ENCODE assay signal across 8 mouse cellular contexts in the genomic region with DNA sequence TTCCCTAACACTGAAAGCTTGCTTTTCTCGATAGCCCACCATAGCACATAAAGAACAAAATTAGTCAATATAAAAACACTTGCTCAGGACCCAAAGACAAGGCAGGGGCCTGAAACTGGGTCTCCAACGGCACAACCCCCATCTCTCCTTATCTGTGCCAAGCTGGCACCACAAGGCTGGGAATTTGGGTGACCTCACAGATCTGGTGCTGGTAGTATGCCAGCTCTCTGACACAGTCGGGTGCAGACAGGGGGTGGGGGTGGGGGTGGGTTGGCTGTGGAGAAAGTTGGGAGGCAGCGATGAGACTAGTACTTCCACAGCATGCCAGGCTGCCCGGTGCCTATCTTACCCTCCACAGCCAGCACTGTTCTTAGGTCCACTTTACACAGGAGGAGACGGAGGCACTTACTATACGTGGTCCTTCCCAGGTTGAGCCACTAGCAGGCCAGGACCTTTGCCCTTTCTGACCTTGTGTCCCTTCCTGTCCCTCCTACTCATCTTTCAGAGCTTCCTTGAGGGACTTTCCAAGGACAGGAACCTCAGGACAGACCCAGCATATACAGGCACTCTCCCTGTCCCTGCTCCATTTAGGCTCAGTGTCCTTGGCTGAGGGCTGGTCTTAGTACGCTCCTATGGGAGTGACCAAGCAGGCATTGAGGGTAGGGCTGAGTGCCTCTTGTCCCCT. TPM values are rescaled to one million over a fixed set of nuclear protein-coding genes. Genes with fewer than 3 reads are reported as not detected.
A peak's percentile ranks its signal among the peaks of the same experiment; 100 is the strongest.
DNase-seq lines count a peak whose midpoint lies in the region; ATAC-seq lines count a peak whose summit lies in the region.

No protein-coding gene starts in this region.

- no peak overlapping the region; the same call in 1 of the 2 replicates for H3K4me3 ChIP-seq in heart, embryonic 16.5 days (ENCODE audit: low read length)
- H3K4me3 ChIP-seq in forebrain, embryonic 16.5 days (replicated peaks; ENCODE audit: low read length) = no peak overlapping the region
- H3K4me3 ChIP-seq in midbrain, embryonic 11.5 days (ENCODE audit: low read depth, low read length) = no peak overlapping the region

- H3K36me3 ChIP-seq in heart, embryonic 16.5 days (ENCODE audit: control insufficient read depth, insufficient read depth) = no peaks in the 10 kb centered on the region
- H3K36me3 ChIP-seq in forebrain, embryonic 16.5 days (ENCODE audit: control insufficient read depth, insufficient read depth) = no peaks in the 10 kb centered on the region
- no peaks in the 10 kb centered on the region for H3K36me3 ChIP-seq in midbrain, embryonic 11.5 days (ENCODE audit: control insufficient read depth, insufficient read depth, low read length)

- peak overlapping the region; percentile 83 for H3K4me2 ChIP-seq in heart, embryonic 16.5 days (ENCODE audit: low read depth, low read length)
- H3K4me2 ChIP-seq in forebrain, embryonic 16.5 days (ENCODE audit: low read length) = peak overlapping the region; percentile 80
- peak overlapping the region; percentile 83 for H3K4me2 ChIP-seq in midbrain, embryonic 11.5 days

- WGBS in heart, embryonic 16.5 days = 67% methylated on average over 8 of the region's 8 CpGs
- WGBS in forebrain, embryonic 16.5 days = 66% methylated on average over 8 of the region's 8 CpGs
- WGBS in midbrain, embryonic 11.5 days = 81% methylated on average over 8 of the region's 8 CpGs

- no peaks in the 10 kb centered on the region for H3K27me3 ChIP-seq in heart, embryonic 16.5 days (ENCODE audit: control insufficient read depth, insufficient read depth, low read length)
- no peaks in the 10 kb centered on the region for H3K27me3 ChIP-seq in forebrain, embryonic 16.5 days (replicated peaks; ENCODE audit: control insufficient read depth, insufficient read depth, low read length)
- H3K27me3 ChIP-seq in midbrain, embryonic 11.5 days (ENCODE audit: control insufficient read depth, insufficient read depth, low read length) = no peaks in the 10 kb centered on the region

- H3K9ac ChIP-seq in heart, embryonic 16.5 days (ENCODE audit: low read length) = peak overlapping the region; percentile 11; the same call in 1 of the 2 replicates
- H3K9ac ChIP-seq in forebrain, embryonic 16.5 days (replicated peaks; ENCODE audit: low read depth, low read length) = peak overlapping the region; percentile 26; the same call in 1 of the 2 replicates
- H3K9ac ChIP-seq in midbrain, embryonic 11.5 days (ENCODE audit: low read length) = no peak overlapping the region

- H3K9me3 ChIP-seq in heart, embryonic 16.5 days (replicated peaks; ENCODE audit: control insufficient read depth, low read length) = no peaks in the 10 kb centered on the region
- H3K9me3 ChIP-seq in forebrain, embryonic 16.5 days (ENCODE audit: control insufficient read depth, low read length) = no peaks in the 10 kb centered on the region
- H3K9me3 ChIP-seq in midbrain, embryonic 11.5 days (ENCODE audit: control insufficient read depth, low read length) = no peaks in the 10 kb centered on the region

- H3K27ac ChIP-seq in heart, embryonic 16.5 days (ENCODE audit: low read length) = no peak overlapping the region
- 0 out of 2 replicates have a peak overlapping the region, but pooled peaks have one; percentile 14 for H3K27ac ChIP-seq in forebrain, embryonic 16.5 days (ENCODE audit: low read length)
- H3K27ac ChIP-seq in midbrain, embryonic 11.5 days (ENCODE audit: low read depth, low read length) = no peak overlapping the region

- no peak for ATAC-seq in heart, embryonic 16.5 days (replicated peaks; ENCODE audit: extremely low read depth, insufficient read depth, low FRiP score)
- no peak for ATAC-seq in forebrain, embryonic 16.5 days
- ATAC-seq in midbrain, embryonic 11.5 days (ENCODE audit: low FRiP score) = no peak
- no peak for ATAC-seq in granulocyte monocyte progenitor cell, adult 5-6 weeks (replicated peaks; ENCODE audit: poor library complexity, severe bottlenecking)

- peaks cover 44% of the 10 kb centered on the region for H3K4me1 ChIP-seq in heart, embryonic 16.5 days (ENCODE audit: control insufficient read depth, insufficient read depth, low read length)
- H3K4me1 ChIP-seq in forebrain, embryonic 16.5 days (replicated peaks; ENCODE audit: control insufficient read depth, insufficient read depth, low read length) = peaks cover 31% of the 10 kb centered on the region
- peaks cover 14% of the 10 kb centered on the region for H3K4me1 ChIP-seq in midbrain, embryonic 11.5 days (ENCODE audit: control insufficient read depth, insufficient read depth, low read length)

- no peak for DNase-seq in heart, postnatal 4 days
- DNase-seq in adipocyte (ENCODE audit: low spot score) = peak; percentile 18
- DNase-seq in midbrain, embryonic 11.5 days (ENCODE audit: low spot score, missing footprints) = no peak
- DNase-seq in gastrocnemius, adult 18-20 months (ENCODE audit: low spot score) = no peak
- no peak for DNase-seq in embryo, embryonic 10.5 days (ENCODE audit: low spot score)

RNA-seq across cellular contexts. Expression of a gene that starts 2.1 kb away (rescaled TPM):
- polyA plus RNA-seq in heart, embryonic 16.5 days (2015; fragmentation: Nextera tagmentation; extraction: Ambion mirVana) = 16.0 and 20.6 TPM in 2 replicates
- total RNA-seq in heart, postnatal 4 days (2021) = 10 to 100 TPM; 49.2 to 50.5 TPM
- polyA plus RNA-seq in forebrain, embryonic 16.5 days (2015; fragmentation: Nextera tagmentation; extraction: Ambion mirVana) = 25.3 and 26.3 TPM in 2 replicates
- 23.8 and 27.8 TPM in 2 replicates for polyA plus RNA-seq in midbrain, embryonic 11.5 days (2014; fragmentation: Nextera tagmentation; extraction: Ambion mirVana)
- total RNA-seq in gastrocnemius, adult 18-20 months (2021) = 10 to 100 TPM; 13.8 to 15.2 TPM
- total RNA-seq in granulocyte monocyte progenitor cell, adult 5-6 weeks (2014; fragmentation: Nextera tagmentation) = 17.5 and 25.0 TPM in 2 replicates
- total RNA-seq in granulocyte monocyte progenitor cell, adult 5-6 weeks (2017) = 3.4 and 3.9 TPM in 2 replicates

RNA-seq across cellular contexts. Expression of a gene that starts 2.1 kb away (rescaled TPM):
- polyA plus RNA-seq in heart, embryonic 16.5 days (2015; fragmentation: Nextera tagmentation; extraction: Ambion mirVana) = 25.1 and 30.0 TPM in 2 replicates
- 10 to 100 TPM; 21.6 to 22.1 TPM for total RNA-seq in heart, postnatal 4 days (2021)
- polyA plus RNA-seq in forebrain, embryonic 16.5 days (2015; fragmentation: Nextera tagmentation; extraction: Ambion mirVana) = 25.5 and 26.7 TPM in 2 replicates
- polyA plus RNA-seq in midbrain, embryonic 11.5 days (2014; fragmentation: Nextera tagmentation; extraction: Ambion mirVana) = 29.6 and 32.5 TPM in 2 replicates
- total RNA-seq in gastrocnemius, adult 18-20 months (2021) = 1 to 10 TPM; 2.2 to 3.8 TPM
- 3.2 and 3.7 TPM in 2 replicates for total RNA-seq in granulocyte monocyte progenitor cell, adult 5-6 weeks (2014; fragmentation: Nextera tagmentation)
- 3.4 and 6.4 TPM in 2 replicates for total RNA-seq in granulocyte monocyte progenitor cell, adult 5-6 weeks (2017)

RNA-seq across cellular contexts. Expression of a gene that starts 35.2 kb away (rescaled TPM):
- not detected in 2 replicates for polyA plus RNA-seq in heart, embryonic 16.5 days (2015; fragmentation: Nextera tagmentation; extraction: Ambion mirVana)
- not detected for total RNA-seq in heart, postnatal 4 days (2021)
- not detected in 2 replicates for polyA plus RNA-seq in forebrain, embryonic 16.5 days (2015; fragmentation: Nextera tagmentation; extraction: Ambion mirVana)
- polyA plus RNA-seq in midbrain, embryonic 11.5 days (2014; fragmentation: Nextera tagmentation; extraction: Ambion mirVana) = not detected in 2 replicates
- not detected for total RNA-seq in gastrocnemius, adult 18-20 months (2021)
- total RNA-seq in granulocyte monocyte progenitor cell, adult 5-6 weeks (2014; fragmentation: Nextera tagmentation) = not detected in 2 replicates
- not detected in 2 replicates for total RNA-seq in granulocyte monocyte progenitor cell, adult 5-6 weeks (2017)

RNA-seq across cellular contexts. Expression of a gene that starts 48.8 kb away (rescaled TPM):
- polyA plus RNA-seq in heart, embryonic 16.5 days (2015; fragmentation: Nextera tagmentation; extraction: Ambion mirVana) = not detected in 2 replicates
- not detected for total RNA-seq in heart, postnatal 4 days (2021)
- polyA plus RNA-seq in forebrain, embryonic 16.5 days (2015; fragmentation: Nextera tagmentation; extraction: Ambion mirVana) = not detected in 2 replicates
- not detected in 2 replicates for polyA plus RNA-seq in midbrain, embryonic 11.5 days (2014; fragmentation: Nextera tagmentation; extraction: Ambion mirVana)
- not detected for total RNA-seq in gastrocnemius, adult 18-20 months (2021)
- not detected in 2 replicates for total RNA-seq in granulocyte monocyte progenitor cell, adult 5-6 weeks (2014; fragmentation: Nextera tagmentation)
- total RNA-seq in granulocyte monocyte progenitor cell, adult 5-6 weeks (2017) = not detected in 2 replicates

RNA-seq across cellular contexts. Expression of a gene that starts 55.2 kb away (rescaled TPM):
- not detected in 2 replicates for polyA plus RNA-seq in heart, embryonic 16.5 days (2015; fragmentation: Nextera tagmentation; extraction: Ambion mirVana)
- total RNA-seq in heart, postnatal 4 days (2021) = not detected
- polyA plus RNA-seq in forebrain, embryonic 16.5 days (2015; fragmentation: Nextera tagmentation; extraction: Ambion mirVana) = not detected in 2 replicates
- polyA plus RNA-seq in midbrain, embryonic 11.5 days (2014; fragmentation: Nextera tagmentation; extraction: Ambion mirVana) = not detected in 2 replicates
- total RNA-seq in gastrocnemius, adult 18-20 months (2021) = not detected
- total RNA-seq in granulocyte monocyte progenitor cell, adult 5-6 weeks (2014; fragmentation: Nextera tagmentation) = not detected in 2 replicates
- not detected in 2 replicates for total RNA-seq in granulocyte monocyte progenitor cell, adult 5-6 weeks (2017)
